Mouse (Mus musculus) cerebellum, postnatal 14 days (tissue): ENCODE results near the gene Drg2.
"Not testable (repeated sequence)": the region's sequence is repeated elsewhere in the genome, so short reads cannot be mapped to it uniquely, and the experiment has no call there.

ENCODE experiments used
- DNase-seq, 2 experiments: peaks; one replicate each; pipeline ENCODE4 v3.0.0; 2021; ENCODE audit warnings: mixed read lengths in 2 of 2

Gene Drg2

DNA sequence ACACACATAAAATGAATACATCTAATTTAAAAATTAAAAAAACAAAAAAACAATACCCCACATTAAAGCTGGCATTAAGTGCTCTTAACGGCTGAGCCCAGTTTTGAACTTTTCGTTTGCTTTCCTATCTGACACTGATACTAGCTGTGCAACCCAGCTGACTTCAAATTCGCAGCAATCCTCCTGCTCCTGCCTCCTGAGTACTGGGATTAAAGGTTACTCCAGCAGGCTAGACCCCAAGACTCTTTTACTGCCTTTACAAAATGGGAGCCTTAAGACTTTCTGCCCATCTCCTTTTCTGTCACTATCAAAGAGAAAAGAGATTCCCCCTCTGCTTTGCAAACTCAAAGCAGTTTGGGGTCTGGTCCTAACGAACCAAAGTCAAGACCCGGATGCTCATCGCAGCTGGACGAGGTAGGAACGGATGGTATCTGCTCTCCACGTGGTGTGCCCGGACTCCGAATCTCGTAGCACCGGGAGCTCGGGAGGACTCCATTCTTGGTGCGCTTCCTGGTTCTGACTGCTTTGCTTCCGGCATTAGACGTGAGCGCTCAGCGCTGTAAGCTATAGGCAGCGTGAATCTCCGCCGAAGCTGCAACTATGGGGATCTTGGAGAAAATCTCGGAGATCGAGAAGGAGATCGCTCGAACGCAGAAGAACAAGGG is at the start of gene Drg2:
TSS of gene Drg2 (plus strand) at position 512 of the 665 bp plus-strand sequence.
- DNase-seq: peak; percentile 95 to 96

DNA sequence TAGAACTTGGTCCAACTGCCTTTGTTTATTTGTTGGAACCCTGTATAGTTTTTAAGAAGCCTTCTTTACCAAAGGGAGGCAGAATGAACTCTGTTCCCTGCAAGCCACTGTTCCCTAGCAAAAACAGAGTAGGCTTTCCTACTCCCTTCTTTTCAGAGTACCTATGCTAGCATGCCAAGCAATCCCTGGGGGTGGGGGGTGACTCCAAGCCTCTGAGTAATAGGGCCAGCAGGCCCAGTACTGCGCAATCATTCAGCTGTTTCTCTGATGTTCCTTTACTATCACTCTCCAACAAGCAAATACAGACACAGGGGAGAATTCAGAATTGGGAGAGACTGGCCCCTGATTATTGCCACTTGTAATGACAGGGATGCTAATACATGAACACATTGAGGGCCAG is 47.8 kb upstream of the Drg2 start:
- no peak for DNase-seq

DNA sequence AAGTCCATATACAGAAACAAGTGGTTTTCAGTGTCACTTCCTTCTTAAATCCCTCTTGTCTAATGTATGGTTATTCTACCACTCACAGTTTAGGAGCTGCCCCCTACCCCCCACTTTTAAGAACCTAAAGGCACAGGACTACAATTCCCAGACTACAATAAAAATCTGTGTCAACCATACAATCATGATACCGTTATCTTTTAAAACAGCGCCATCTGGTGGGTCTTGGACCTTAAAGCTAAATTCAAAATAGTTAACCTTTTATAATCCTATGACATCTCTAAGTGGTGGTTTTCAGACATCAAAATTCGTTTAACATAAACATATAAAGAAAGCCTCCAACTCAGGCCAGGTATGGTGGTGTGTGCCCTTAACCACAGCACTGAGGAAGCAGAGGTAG is 42.2 kb upstream of the Drg2 start:
- DNase-seq: peak; percentile 90 to 91

DNA sequence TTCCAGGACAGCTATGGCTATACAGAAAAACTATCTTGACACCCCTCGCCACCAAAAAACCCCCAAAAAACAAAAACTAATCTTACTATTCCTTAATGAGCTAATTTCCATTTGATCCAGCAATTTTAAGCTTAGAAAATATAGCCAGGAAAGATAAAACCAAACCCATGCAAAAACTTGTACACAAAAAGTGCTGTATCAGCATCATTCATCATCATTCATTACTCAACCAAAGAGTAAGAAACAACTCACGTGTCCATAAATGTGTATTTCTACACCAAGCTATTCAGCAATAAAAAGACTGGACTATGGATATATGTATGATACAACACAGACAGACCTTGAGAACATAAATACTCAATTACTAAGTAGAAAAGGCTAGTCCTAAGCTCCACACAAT is 41.5 kb upstream of the Drg2 start:
- no peak for DNase-seq

DNA sequence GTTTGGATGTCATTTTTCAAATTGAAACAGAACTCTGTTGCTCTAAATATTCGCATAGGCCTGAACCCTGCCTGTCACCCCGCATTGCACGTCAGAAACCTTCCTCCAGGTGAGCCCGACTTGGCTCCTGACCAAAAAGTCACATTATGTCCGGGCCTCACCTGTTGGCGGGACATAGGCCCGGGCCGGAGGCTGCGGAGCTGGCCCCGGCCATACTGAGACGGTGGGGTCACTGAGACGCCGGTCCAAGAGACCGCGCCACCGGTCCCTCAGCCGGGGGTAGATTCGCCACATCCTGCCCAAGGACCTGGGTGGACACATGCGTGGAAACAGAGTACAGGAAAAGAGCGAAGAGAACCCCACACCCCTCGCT is 37.8 kb upstream of the Drg2 start:
- no peak for DNase-seq

DNA sequence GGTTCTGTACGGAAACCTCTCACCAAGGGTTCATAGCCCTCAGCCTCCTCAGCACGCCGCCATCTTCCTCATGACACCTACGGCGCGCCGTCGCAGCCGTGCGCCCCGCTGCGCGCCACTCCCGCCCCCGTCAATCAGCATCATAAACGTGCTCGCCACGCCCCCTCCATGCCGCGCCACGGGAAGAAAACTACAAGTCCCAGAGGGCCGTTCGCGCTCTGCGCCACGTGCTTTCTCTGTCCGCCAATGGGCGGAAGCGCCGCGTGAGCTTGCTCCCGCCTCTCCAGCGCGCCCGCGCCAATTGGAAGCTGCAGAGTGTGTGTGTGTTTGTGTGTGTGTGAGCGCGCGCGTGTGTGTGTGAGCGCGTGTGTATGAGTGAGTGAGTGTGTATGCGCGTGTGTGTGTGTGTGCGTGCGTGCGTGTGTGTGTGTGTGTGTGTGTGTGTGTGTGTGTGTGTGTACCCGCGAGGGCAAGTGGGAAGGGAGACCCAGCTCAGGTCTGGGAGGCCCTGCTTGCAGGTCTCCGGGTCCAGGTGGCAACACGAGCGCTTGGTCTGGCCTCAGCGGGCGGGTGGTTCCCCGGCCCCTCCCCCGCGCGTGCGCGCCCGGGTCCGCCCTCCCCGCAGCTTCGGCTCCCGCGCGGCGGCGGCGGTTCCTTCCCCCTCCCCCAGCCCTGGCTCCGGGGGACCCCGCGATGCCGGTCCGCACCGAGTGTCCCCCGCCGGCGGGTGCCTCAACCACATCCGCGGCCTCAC is 37.3 kb upstream of the Drg2 start, which contains the start of gene Gid4:
TSS of gene Gid4 (plus strand) at position 183 of the 754 bp plus-strand sequence.
- DNase-seq: peak; percentile 99

DNA sequence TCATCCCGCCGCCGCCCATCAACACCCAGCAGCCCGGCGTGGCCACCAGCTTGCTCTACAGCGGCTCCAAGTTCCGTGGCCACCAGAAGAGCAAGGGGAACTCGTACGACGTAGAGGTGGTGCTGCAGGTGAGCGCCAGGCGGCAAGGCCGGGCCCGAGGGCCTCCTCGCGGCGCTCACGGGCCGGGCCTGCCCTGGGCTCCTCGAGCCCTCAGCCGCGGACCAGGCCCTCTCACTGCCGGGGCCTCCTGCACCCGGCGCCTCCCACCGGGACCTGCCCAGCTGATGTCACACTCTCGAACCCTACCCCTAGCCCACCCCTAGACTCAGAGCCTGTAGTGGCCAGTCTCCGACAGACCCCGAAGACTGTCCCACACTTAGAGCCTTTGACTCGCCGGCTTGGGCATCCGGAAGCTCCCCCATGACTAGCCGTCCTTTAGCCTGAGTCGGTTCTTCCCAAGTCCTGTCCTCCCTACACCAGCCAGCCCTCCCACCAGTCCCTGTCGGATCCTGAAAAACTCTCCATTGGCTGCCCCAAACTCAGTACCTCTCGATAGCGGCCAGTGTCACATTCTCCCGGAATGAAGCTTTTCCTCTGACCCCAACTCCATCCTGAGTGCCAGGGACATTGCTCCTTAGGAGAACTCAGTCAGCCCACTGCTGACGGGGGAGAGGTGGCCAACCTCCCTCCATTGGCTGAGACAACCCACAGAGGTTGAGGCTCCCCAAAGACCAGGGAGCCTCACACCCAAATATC is 36.5 kb upstream of the Drg2 start, which contains the start of gene Atpaf2:
TSS of gene Atpaf2 (minus strand) at position 741 of the 756 bp plus-strand sequence.
- DNase-seq: no peak

DNA sequence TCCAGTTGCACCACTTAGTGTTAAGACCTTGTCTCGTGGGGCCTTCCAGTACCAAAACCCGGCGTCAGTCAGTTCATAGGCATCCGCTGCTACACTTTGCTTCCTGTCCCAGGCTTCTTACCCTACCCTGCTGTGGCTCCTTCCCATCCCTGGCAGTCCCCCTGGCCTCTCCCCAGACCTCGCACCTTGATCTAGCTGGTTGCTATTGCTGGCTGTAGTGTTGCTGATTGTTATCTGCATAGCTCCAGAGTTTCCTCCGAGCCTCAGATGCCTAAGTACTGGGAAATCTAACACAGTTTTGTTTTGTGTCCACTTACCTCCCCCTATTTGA is 36.0 kb upstream of the Drg2 start:
- peak; percentile 12 to 16 for DNase-seq

DNA sequence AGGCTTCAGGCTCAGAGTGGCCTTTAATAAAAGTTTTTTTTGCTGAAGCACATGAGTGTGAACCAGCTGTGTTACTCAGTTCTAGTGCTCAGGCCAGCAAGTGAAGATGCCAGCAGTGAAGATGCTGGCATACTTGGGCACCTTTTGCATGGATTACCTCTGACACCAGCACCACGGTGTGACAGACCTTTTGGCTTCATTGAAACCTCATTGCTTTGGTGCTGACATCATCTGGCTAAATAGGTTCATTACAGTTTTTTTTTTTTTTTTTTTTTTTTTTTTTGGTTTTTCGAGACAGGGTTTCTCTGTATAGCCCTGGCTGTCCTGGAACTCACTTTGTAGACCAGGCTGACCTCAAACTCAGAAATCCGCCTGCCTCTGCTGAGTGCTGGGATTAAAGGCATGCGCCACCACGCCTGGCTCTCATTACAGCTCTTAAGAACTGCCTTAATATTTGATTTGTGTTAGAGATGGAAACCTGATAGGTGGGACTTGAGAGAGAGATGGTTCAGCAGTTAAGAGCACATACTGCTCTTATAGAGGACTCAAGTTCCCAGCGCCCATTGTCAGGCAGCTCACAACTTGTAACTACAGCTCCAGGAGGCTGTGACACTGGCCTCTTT is 32.2 kb upstream of the Drg2 start:
- peak; percentile 20 to 23 for DNase-seq

DNA sequence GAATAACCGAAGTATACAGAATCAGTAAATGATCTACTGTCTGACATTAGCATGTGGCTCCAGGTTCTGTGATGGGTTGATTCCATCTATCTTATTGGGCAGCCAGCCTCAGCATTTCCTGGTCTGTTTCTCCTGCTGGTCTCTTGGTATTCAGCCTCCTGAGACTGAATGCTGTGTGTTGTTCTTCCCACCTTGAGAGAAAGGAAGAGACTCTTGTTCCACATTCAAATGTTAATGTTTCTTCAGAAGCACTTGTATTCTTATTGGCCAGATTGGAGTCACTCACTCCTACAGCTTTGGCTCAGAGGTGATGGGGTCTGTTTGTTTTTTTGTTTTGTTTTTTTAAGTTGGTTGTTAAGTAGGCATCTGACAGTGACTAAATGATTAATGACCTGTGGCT is 31.4 kb upstream of the Drg2 start:
- no peak for DNase-seq

DNA sequence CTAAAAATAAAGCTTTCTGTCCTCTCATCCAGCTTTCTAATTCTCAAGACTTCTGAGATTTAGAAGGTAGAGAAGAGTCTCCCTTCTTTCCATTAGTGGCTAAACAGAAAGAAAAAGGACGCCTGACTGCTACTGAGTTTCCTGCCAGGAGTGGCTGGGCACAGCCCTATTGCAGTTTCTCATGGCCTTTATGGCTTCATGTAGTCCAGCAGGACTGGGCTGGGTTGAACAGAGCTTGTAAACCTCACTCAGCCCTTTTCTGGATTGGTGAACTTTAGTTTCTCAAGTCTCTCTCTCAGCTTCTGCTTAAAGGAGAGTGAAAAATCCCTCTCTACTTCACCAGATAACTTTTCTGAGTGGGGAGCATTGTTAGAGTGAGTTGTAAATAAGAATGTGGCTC is 28.0 kb upstream of the Drg2 start:
- no peak for DNase-seq

DNA sequence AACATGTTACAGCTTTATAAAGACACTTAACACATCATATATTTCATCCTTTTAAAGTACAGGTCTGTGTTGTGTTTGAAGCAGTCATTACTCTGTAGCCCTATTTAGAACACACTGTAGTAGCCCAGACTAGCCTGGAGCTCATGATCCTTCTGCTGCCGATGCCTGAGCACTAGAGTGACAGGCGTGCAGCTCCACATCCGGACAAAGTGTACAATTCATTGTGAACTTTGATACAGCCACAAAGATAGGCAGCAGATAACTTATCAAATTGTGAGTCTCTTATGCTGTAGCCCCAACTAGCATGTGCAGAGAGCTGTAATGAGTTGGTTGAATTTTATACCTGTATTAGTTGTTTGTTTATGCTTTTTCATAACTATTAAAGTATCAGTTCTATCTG is 26.8 kb upstream of the Drg2 start:
- DNase-seq: no peak

DNA sequence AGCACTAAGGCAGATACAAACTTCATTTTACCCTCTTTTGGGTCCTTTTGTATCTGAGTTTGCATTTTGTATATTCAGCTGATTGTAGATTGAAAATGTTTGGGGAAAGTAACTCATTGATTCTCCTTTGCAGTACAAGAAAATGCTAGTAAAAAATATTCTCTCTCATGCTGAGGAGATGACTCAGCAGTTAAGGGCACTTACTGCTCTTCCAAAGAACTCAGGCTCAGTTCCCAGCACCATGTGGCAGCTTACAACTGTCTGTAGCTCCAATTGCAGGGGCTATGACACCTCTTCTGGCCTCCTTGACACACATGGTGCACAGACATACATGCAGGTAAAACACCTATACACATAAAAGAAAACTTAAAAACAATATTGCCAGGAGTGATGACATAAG is 20.9 kb upstream of the Drg2 start:
- no peak for DNase-seq

DNA sequence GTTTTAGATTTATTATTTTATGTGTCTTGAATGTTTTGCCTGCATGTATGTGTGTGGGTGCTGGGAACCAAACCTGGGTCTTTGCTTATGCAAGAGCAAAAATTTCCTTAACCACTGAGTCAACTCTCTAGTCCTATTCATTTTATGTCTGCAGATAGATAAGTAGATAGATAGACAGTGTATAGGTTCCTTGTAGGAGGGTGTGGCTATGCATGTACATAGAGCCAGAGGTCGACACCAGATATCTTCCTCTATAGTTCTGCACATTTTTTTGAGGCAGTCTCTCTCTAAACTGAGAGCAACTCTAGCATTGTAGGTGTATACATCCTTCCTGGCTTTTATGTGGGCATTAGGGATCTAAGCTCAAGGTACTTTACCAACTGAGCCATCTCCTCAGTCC is 19.3 kb upstream of the Drg2 start:
- DNase-seq: no peak

DNA sequence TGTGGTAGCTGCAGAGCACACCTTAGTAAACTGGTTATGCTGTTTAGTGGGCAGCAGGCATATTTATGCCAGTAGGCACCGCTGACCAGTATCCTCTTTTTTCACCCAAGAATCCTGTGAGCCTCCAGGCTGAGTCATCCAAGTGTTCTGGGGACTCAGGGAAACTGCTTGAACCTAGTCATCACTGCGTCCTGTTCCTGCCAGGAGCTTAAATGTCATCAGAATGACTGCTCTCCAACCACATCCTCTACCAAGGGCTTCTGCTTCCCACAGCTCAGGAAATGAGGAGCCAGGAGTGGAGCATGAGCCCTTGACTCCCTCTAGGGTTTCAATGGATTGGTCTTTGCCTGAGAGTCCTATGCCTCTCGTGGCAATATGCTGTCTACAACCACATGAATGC is 17.8 kb upstream of the Drg2 start:
- DNase-seq: no peak

DNA sequence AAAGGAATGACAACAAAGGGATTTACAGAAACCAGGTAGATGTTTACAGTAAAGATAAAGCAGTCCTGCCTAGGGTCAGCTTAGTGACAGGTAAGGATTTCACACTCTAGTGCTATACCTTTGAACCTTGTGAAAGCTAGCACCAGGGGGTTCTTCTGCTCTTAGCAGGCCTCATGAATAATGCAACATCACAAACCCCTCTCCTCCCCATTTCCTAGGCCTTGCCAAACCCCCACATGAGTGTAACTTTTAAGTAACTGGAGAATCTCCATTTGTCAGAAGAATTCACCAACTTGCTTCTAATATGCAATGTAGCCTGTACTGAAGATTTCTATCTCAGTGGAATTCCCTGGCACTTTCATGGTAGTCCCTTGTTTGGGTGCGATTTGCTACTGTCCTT is 14.8 kb upstream of the Drg2 start:
- DNase-seq: not testable (repeated sequence)

DNA sequence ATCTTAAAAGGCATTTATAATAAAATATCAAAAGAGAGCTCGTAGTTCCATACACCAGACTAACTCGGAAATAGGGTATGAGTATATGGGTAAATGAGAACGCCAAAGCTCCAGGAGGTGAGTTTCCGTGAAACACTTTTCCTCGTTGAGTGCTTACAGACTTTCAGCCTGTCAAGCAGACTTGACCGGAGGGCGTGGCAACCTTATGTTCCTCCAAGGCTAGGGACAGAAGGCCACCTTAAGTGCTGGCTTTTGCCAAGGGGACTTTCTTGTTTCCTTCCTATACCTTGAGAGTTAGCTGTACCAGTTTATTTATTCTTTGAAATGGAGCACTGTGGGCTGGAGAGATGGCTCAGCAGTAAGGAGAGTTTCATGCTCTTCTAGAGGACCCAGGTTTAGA is 14.2 kb upstream of the Drg2 start:
- no peak for DNase-seq

DNA sequence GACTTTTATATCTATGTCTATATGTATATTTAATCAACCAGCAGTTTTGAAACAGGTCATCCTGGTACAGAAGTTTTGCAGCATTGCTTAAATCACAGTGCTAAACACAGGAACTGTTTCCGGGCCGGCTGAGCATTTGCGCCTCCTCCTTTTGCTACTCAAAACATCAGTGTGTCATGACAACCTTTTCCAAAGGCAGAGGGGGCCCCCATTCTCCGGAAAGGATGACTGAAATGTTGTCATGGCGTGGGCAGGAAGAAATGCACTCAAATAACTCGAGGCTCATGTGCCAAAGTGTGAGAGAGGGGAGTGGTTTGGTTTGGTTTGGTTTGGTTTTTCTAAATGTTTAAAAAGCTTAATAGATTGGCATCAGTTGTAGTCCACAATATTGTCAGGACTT is 11.5 kb upstream of the Drg2 start:
- no peak for DNase-seq

DNA sequence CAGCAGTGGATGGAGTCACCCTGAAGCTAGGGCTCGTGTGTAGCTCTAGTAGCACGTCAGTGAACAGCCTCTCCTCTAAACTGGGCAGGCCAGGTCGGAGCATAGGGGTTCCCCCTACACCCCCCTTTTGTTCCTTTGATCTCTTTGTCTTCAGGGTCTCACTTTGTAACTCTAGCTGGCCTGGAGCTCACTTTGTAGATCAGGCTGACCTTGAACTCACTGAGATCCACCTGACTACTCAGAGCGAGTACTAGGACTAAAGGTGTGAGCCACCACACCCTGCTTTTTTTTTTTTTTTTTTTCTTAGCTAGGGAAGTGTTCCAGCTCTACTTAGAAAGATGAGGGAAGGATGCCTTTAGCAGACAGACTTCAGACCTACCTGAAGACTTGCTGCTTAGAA is 10.4 kb upstream of the Drg2 start:
- DNase-seq: no peak

DNA sequence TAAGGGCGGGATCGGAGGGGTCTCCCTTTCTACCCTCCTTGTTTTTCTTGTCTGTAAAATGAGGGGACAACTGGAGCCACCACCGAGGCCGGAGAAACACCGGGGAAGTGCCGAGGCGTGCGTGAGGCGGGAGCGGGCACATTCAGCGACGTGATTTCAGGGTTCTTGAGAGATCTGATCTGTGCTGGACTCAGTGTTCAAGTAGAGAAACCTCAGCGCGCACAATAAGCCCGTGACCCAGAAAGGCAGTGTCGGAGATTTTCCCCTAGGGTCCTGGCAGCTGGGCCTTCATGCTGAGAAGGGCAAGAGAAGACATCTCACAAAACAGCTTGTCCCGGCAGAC is 325 bp downstream of the Drg2 start:
- DNase-seq: peak in 1 of 2 experiments; percentile 42

DNA sequence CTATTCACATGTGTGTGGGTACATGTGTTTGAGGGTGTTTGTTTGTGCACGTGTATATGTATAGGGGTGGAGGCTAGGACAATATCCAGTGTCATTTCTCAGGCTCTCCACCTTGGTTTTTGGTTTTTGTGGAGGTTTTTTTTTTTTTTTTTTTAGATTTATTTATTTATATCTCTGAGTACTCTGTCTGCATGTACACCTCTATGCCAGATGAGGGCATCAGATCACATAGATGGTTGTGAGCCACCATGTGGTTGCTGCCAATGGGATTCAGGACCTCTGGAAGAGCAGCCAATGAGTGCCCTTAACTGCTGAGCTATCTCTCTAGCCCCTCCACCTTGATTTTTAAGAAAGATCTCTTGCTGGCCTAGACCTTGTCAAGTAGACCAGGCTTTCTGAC is 3.6 kb downstream of the Drg2 start:
- DNase-seq: no peak

DNA sequence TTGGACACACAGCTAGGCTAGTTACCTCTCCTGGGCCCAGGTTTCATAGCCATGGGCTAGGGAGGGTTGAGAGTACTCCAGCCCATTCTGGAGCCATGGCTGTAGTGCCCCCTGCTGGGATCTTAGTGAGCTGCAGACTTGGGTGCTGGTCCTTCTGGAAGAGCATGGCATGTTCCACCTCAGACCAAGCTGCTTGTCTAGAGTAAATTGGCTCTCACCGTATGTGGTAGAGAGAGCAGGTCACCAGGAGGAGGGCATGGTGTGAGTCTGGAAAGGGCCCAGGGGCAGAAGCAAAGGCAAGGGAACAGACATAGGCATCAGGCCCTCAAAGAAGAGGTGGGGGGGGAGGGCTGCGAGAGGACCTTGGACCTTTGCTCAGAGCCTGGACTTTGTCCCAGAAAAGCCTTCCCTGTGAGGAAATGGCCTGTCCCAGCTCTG is 11.6 kb downstream of the Drg2 start:
- peak; percentile 54 to 57 for DNase-seq

DNA sequence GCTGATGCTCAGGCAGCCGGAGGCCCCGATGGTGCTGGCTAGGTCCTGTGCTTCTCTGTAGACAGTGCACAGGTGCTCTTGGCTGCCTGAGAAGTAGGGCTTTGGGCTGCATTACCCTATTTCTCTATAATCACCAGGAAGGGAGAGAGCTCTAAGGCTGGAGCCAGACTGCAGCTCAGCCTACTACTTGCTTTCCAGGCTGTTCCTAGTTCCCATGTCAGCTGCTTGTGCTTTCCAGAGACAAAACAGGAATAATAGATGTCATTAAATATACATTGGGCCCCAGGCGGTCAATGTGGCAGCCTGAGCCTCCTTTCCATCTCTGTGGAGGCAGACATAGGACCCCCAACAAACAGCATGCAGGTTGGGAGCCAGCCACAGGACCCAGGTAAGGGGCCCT is 14.6 kb downstream of the Drg2 start, which contains the start of gene Myo15:
TSS of gene Myo15 (plus strand) at position 301 of the 400 bp plus-strand sequence.
- no peak for DNase-seq
